10 mouse cellular contexts compared by ENCODE assay signal in genomic region chr16:62807249-62807979, GRCm38 (mm10). TPM values are rescaled to one million over a fixed set of nuclear protein-coding genes. Genes with fewer than 3 reads are reported as not detected.
DNase-seq lines count a peak whose midpoint lies in the region; ATAC-seq lines count a peak whose summit lies in the region.
"Had no signal": no experiment of that assay in that cellular context is flagged by ENCODE, and none has a peak within 500 bp of the region (broad histone marks: within the 10 kb centered on the region; RNA-seq: fewer than 3 reads in every experiment).

No protein-coding gene starts in this region.

- peak; percentile 10 for DNase-seq in embryo, embryonic 10.5 days (ENCODE audit: low spot score)
- no peak for DNase-seq in embryo, embryonic 10 days (ENCODE audit: low spot score)
- DNase-seq in lung, adult 18-20 months: peak; percentile 9 to 38
- DNase-seq in lung, postnatal 25 days (ENCODE audit: low spot score): no peak
- peak; percentile 22 to 27 for DNase-seq in thymus, postnatal 10 days (ENCODE audit: low spot score in 2 of 2)
- no peak for DNase-seq in cerebellum, postnatal 25 days
- no peak for DNase-seq in cerebellum, adult 18-20 months

- H3K36me3 ChIP-seq in limb, embryonic 12.5 days: peaks cover 8% of the 10 kb centered on the region; the same call in 1 of the 2 replicates

- H3K9me3 ChIP-seq in limb, embryonic 12.5 days: no peaks in the 10 kb centered on the region
- H3K9me3 ChIP-seq: heart, embryonic 13.5 days; neural tube, embryonic 12.5 days had no signal

- no peak overlapping the region for H3K9ac ChIP-seq in limb, embryonic 12.5 days (replicated peaks)
- H3K9ac ChIP-seq: heart, embryonic 13.5 days; neural tube, embryonic 12.5 days had no signal

- WGBS in limb, embryonic 12.5 days: 39% methylated on average over 8 of the region's 8 CpGs

- H3K27me3 ChIP-seq in limb, embryonic 12.5 days: no peaks in the 10 kb centered on the region
- H3K27me3 ChIP-seq: heart, embryonic 13.5 days; neural tube, embryonic 12.5 days had no signal

- H3K4me1 ChIP-seq in limb, embryonic 12.5 days (replicated peaks): peaks cover 16% of the 10 kb centered on the region
- H3K4me1 ChIP-seq: heart, embryonic 13.5 days; neural tube, embryonic 12.5 days had no signal

- H3K4me2 ChIP-seq in limb, embryonic 12.5 days: 0 out of 2 replicates have a peak overlapping the region, but pooled peaks have one; percentile 17
- H3K4me2 ChIP-seq: heart, embryonic 13.5 days; neural tube, embryonic 12.5 days had no signal

- ATAC-seq in limb, embryonic 12.5 days (ENCODE audit: insufficient number of reproducible peaks, insufficient read depth, low FRiP score, low TSS enrichment, low read depth): peak; percentile 79

- H3K4me3 ChIP-seq in limb, embryonic 12.5 days (replicated peaks): no peak overlapping the region
- H3K4me3 ChIP-seq: heart, embryonic 13.5 days; neural tube, embryonic 12.5 days had no signal

- no peak overlapping the region for H3K27ac ChIP-seq in limb, embryonic 12.5 days
- H3K27ac ChIP-seq: heart, embryonic 13.5 days; neural tube, embryonic 12.5 days had no signal

RNA-seq across cellular contexts. Expression of gene Stx19, which starts 7.1 kb away (rescaled TPM):
- 0.31 and 0.90 TPM in 2 replicates for polyA plus RNA-seq in limb, embryonic 12.5 days (2016; fragmentation: Nextera tagmentation; extraction: Ambion mirVana)

RNA-seq across cellular contexts. Expression of gene Nsun3, which starts 20.8 kb away (rescaled TPM):
- polyA plus RNA-seq in limb, embryonic 12.5 days (2016; fragmentation: Nextera tagmentation; extraction: Ambion mirVana): 6.8 and 9.4 TPM in 2 replicates

RNA-seq across cellular contexts. Expression of gene Arl13b, which starts 39.4 kb away (rescaled TPM):
- polyA plus RNA-seq in limb, embryonic 12.5 days (2016; fragmentation: Nextera tagmentation; extraction: Ambion mirVana): 22.5 and 25.8 TPM in 2 replicates

RNA-seq across cellular contexts. Expression of gene Pros1, which starts 46.7 kb away (rescaled TPM):
- polyA plus RNA-seq in limb, embryonic 12.5 days (2016; fragmentation: Nextera tagmentation; extraction: Ambion mirVana): 23.8 and 24.3 TPM in 2 replicates

Comparison
In these comparisons a context has a peak if more than half of its experiments do, and no peak if none do; other contexts are left out.
1. DNase-seq: peak in embryo, embryonic 10.5 days (single experiment), lung, adult 18-20 months (2 of 2) and thymus, postnatal 10 days (2 of 2); none in embryo, embryonic 10 days (single experiment), lung, postnatal 25 days (single experiment), cerebellum, postnatal 25 days (0 of 2) and cerebellum, adult 18-20 months (0 of 2).